Mouse (Mus musculus) stomach, embryonic 15.5 days (tissue): ENCODE results near the gene Polr3e. TPM values are rescaled to one million over a fixed set of nuclear protein-coding genes. Genes with fewer than 3 reads are reported as not detected.
"Not testable (repeated sequence)": the region's sequence is repeated elsewhere in the genome, so short reads cannot be mapped to it uniquely, and the experiment has no call there.

Experiments
- ATAC-seq: fragments of 200-750 bp; cut with Nextera tagmentation; 2 replicates; pipeline ENCODE4 v1.8.0; 2017; ENCODE audit warnings: low read depth, moderate number of reproducible peaks, moderate TSS enrichment; ENCODE audit not compliant: insufficient read depth, low FRiP score
- H3K27ac ChIP-seq: fragments of 300-500 bp; sonication (generic); 2 replicates; pipeline ENCODE4 v1.5.1; 2015; ENCODE audit warnings: mild to moderate bottlenecking, inconsistent platforms
- H3K27me3 ChIP-seq: fragments of 300-500 bp; sonication (generic); replicated peaks from 2 replicates; pipeline ENCODE4 v1.6.1; 2015; ENCODE audit warnings: inconsistent platforms
- H3K36me3 ChIP-seq: fragments of 300-500 bp; sonication (generic); 2 replicates; pipeline ENCODE4 v1.6.1; 2015; ENCODE audit warnings: inconsistent platforms
- H3K4me1 ChIP-seq: fragments of 300-500 bp; sonication (generic); 2 replicates; pipeline ENCODE4 v1.6.1; 2015; ENCODE audit warnings: inconsistent platforms
- H3K4me2 ChIP-seq: fragments of 300-500 bp; sonication (generic); 2 replicates; pipeline ENCODE4 v1.6.1; 2015; ENCODE audit warnings: mild to moderate bottlenecking, inconsistent platforms
- H3K4me3 ChIP-seq: fragments of 300-500 bp; sonication (generic); replicated peaks from 2 replicates; pipeline ENCODE4 v1.5.1; 2015; ENCODE audit warnings: inconsistent platforms
- H3K9ac ChIP-seq: fragments of 300-500 bp; sonication (generic); 2 replicates; pipeline ENCODE4 v1.6.1; 2015; ENCODE audit warnings: inconsistent platforms
- H3K9me3 ChIP-seq: fragments of 300-500 bp; sonication (generic); 2 replicates; pipeline ENCODE4 v1.6.1; 2016; ENCODE audit warnings: inconsistent platforms
- WGBS: fragments of 180-500 bp; shearing (Covaris S2); methylation state at CpG from one replicate; pipeline ENCODE4 v1.1.7; 2015; 5-methylcytosine and 5-hydroxymethylcytosine counted together
- polyA plus RNA-seq: library from polyadenylated mRNA; unstranded; fragments of >200 nt; fragmentation: Nextera tagmentation; extraction: Ambion mirVana; gene quantifications from 2 replicates; pipeline ENCODE4 v1.2.1, GENCODE M21; 2015

Polr3e gene
- polyA plus RNA-seq, 1 experiment from 2014 or later, result 34.4 TPM

DNA sequence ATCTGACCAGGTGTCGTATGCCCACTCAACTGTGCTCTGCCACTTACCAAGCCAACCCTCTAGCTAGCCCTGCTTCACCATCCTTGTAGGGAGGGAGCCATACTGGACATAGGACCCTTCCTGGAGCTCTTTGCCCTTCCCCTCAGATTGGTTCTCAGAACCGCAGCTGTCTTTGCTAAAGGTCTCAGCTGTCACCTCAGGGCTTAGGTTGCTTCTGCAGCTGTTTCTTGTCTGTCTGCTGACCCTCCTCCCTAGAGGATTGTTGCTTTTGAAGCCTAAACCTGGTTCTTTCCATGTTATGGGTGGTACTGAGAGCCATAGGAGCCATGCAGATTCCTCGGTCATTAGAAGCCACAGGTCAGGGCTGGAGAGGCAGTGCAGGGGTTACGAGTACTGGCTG, 34.9 kb upstream of the Polr3e start:
- no peak for ATAC-seq
- Histone ChIP-seq H3K4me1 (no peaks in the 10 kb centered on the region), H3K4me2 (no peak overlapping the region), H3K27me3 (no peaks in the 10 kb centered on the region), H3K9ac (no peak overlapping the region), H3K36me3 (peaks cover 52% of the 10 kb centered on the region), H3K27ac (no peak overlapping the region), H3K9me3 (no peaks in the 10 kb centered on the region), H3K4me3 (no peak overlapping the region)
- WGBS, result 75% methylated on average over 4 of the region's 4 CpGs

GRCm38 (mm10) chr7:120883523-120884290, 33.8 kb upstream of the Polr3e start:
- Histone ChIP-seq H3K9me3 (no peaks in the 10 kb centered on the region), H3K27me3 (no peaks in the 10 kb centered on the region), H3K4me2 (no peak overlapping the region), H3K27ac (no peak overlapping the region), H3K36me3 (peaks cover 57% of the 10 kb centered on the region), H3K4me3 (no peak overlapping the region), H3K4me1 (no peaks in the 10 kb centered on the region), H3K9ac (no peak overlapping the region)
- 82% methylated on average over 4 of the region's 4 CpGs for WGBS
- ATAC-seq, result no peak

GRCm38 (mm10) chr7:120884746-120885145, 32.8 kb upstream of the Polr3e start:
- WGBS, result 92% methylated on average over 4 of the region's 4 CpGs
- Histone ChIP-seq H3K27me3 (no peaks in the 10 kb centered on the region), H3K9me3 (no peaks in the 10 kb centered on the region), H3K4me1 (no peaks in the 10 kb centered on the region), H3K4me2 (no peak overlapping the region), H3K36me3 (peaks cover 67% of the 10 kb centered on the region), H3K4me3 (no peak overlapping the region), H3K9ac (no peak overlapping the region), H3K27ac (no peak overlapping the region)
- ATAC-seq, result no peak

- Histone ChIP-seq H3K36me3 (peaks cover 43% of the 10 kb centered on the region), H3K4me1 (no peaks in the 10 kb centered on the region), H3K9ac (no peak overlapping the region), H3K4me2 (no peak overlapping the region), H3K4me3 (no peak overlapping the region), H3K27me3 (no peaks in the 10 kb centered on the region), H3K9me3 (no peaks in the 10 kb centered on the region), H3K27ac (no peak overlapping the region)
- no peak for ATAC-seq
- WGBS, result 84% methylated on average over 5 of the region's 5 CpGs
These were observed 24.4 kb upstream of the Polr3e start for GRCm38 (mm10) chr7:120893123-120893522.

DNA sequence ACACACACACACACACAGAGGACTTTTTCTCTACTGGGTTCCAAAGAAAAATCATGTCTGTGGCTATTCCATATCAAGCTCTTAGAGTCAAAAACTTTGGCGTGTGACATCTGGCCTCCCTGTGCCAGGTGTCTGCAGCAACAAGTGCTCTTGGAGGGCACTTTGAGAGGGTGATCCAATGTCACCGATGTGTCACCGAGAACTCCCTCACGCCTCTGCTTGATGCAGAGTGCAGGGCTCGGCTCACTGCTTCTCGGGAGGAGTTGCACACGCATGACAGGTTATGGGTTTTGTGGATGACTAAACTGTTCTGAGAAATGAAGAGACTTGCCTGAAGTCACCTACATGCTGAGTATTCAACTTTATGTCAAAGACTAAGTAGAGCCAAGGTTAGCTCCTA, 20.5 kb upstream of the Polr3e start:
- Histone ChIP-seq H3K36me3 (peaks cover 27% of the 10 kb centered on the region), H3K4me2 (no peak overlapping the region)
- WGBS, result 91% methylated on average over 7 of the region's 7 CpGs

GRCm38 (mm10) chr7:120897711-120898335, 19.7 kb upstream of the Polr3e start:
- Histone ChIP-seq H3K36me3 (peaks cover 27% of the 10 kb centered on the region), H3K4me2 (no peak overlapping the region), H3K27me3 (no peaks in the 10 kb centered on the region), H3K9ac (no peak overlapping the region), H3K4me3 (no peak overlapping the region), H3K9me3 (no peaks in the 10 kb centered on the region), H3K4me1 (no peaks in the 10 kb centered on the region), H3K27ac (no peak overlapping the region)
- 79% methylated on average over 9 of the region's 9 CpGs for WGBS
- ATAC-seq, result no peak

More for the DNA sequence above, 20.5 kb upstream of the Polr3e start:
- no peak overlapping the region for H3K4me3 ChIP-seq
- H3K4me1 ChIP-seq, result no peaks in the 10 kb centered on the region
- no peak overlapping the region for H3K9ac ChIP-seq
- no peaks in the 10 kb centered on the region for H3K9me3 ChIP-seq
- H3K27ac ChIP-seq, result no peak overlapping the region
- H3K27me3 ChIP-seq, result no peaks in the 10 kb centered on the region
- no peak for ATAC-seq

GRCm38 (mm10) chr7:120900191-120900590, 17.4 kb upstream of the Polr3e start:
- Histone ChIP-seq H3K27ac (no peak overlapping the region), H3K9me3 (no peaks in the 10 kb centered on the region), H3K9ac (no peak overlapping the region), H3K36me3 (peaks cover 32% of the 10 kb centered on the region), H3K4me2 (no peak overlapping the region), H3K4me1 (no peaks in the 10 kb centered on the region), H3K27me3 (no peaks in the 10 kb centered on the region), H3K4me3 (no peak overlapping the region)
- ATAC-seq, result no peak
- 71% methylated on average over 4 of the region's 4 CpGs for WGBS

DNA sequence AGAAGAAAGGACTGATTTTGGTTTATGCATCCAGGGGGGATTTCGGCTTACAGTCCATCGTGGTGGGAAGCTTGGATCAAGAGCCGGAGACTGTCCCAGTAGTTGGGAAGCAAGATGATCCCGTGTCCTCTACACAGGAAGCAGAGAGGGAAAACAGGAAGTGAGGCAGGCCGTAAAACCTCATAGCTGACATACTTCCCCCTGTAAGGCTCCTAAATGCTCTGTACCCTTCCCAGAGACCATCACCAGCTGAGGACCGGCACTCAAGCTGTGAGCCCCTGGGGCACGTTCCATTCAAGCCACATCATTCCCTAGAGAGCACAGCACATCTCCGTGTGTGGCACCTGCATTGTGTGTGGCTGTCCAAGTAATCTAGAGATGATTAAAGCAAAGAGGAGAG, 15.8 kb upstream of the Polr3e start:
- no peak for ATAC-seq
- H3K9me3 ChIP-seq, result no peaks in the 10 kb centered on the region
- WGBS, result 56% methylated on average over 8 of the region's 8 CpGs
- no peak overlapping the region for H3K4me3 ChIP-seq
- H3K9ac ChIP-seq, result no peak overlapping the region
- no peak overlapping the region for H3K27ac ChIP-seq
- no peaks in the 10 kb centered on the region for H3K4me1 ChIP-seq
- H3K27me3 ChIP-seq, result no peaks in the 10 kb centered on the region
- no peak overlapping the region for H3K4me2 ChIP-seq
- peaks cover 24% of the 10 kb centered on the region for H3K36me3 ChIP-seq

GRCm38 (mm10) chr7:120902931-120903330, 14.6 kb upstream of the Polr3e start:
- ATAC-seq, result no peak
- no peaks in the 10 kb centered on the region for H3K9me3 ChIP-seq
- H3K4me3 ChIP-seq, result no peak overlapping the region
- WGBS, result 73% methylated on average over 3 of the region's 3 CpGs
- H3K4me2 ChIP-seq, result no peak overlapping the region
- H3K4me1 ChIP-seq, result no peaks in the 10 kb centered on the region
- peaks cover 19% of the 10 kb centered on the region for H3K36me3 ChIP-seq
- H3K27ac ChIP-seq, result no peak overlapping the region
- H3K9ac ChIP-seq, result no peak overlapping the region
- H3K27me3 ChIP-seq, result no peaks in the 10 kb centered on the region

GRCm38 (mm10) chr7:120910172-120910571, 7.4 kb upstream of the Polr3e start:
- ATAC-seq, H3K36me3 ChIP-seq, H3K4me3 ChIP-seq, H3K9me3 ChIP-seq, H3K9ac ChIP-seq, H3K27me3 ChIP-seq, H3K4me2 ChIP-seq, H3K27ac ChIP-seq, H3K4me1 ChIP-seq: not testable (repeated sequence)
- WGBS, result 71% methylated on average over 3 of the region's 3 CpGs

GRCm38 (mm10) chr7:120911268-120911667, 6.3 kb upstream of the Polr3e start:
- H3K4me2 ChIP-seq, H3K27me3 ChIP-seq, H3K9me3 ChIP-seq, H3K27ac ChIP-seq, H3K4me1 ChIP-seq, H3K36me3 ChIP-seq, H3K4me3 ChIP-seq, ATAC-seq, H3K9ac ChIP-seq: not testable (repeated sequence)
- 87% methylated on average over 6 of the region's 6 CpGs for WGBS

DNA sequence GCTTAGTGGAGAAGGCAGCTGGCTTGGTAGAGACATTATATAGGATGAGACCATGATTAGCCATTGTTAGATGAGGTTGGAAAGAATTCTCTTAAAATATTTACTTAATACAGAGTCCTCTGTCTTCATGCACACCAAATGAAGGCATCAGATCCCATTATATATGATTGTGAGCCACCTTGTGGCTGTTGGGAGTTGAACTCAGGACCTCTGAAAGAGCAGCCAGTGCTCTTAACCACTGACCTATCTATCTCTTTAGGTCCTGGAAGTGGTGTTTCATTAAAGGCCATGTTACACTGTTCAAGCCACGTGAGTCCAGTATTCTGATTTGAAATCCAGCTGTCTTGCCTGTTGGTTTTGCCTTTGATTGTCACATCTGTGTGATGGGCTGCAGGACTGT, 4.2 kb upstream of the Polr3e start:
- Histone ChIP-seq H3K4me2 (no peak overlapping the region), H3K27me3 (no peaks in the 10 kb centered on the region), H3K4me1 (no peaks in the 10 kb centered on the region), H3K9ac (no peak overlapping the region), H3K9me3 (no peaks in the 10 kb centered on the region), H3K36me3 (no peaks in the 10 kb centered on the region), H3K4me3 (no peak overlapping the region), H3K27ac (no peak overlapping the region)
- 48% methylated on average over 1 of the region's 1 CpGs for WGBS
- no peak for ATAC-seq
